Mouse (Mus musculus): ENCODE measurements around the gene Mef2c. TPM values are rescaled to one million over a fixed set of nuclear protein-coding genes. Genes with fewer than 3 reads are reported as not detected.
A peak's percentile ranks its signal among the peaks of the same experiment; 100 is the strongest.

The Mef2c gene
- total RNA-seq, 2 experiments from 2014 or later = 42.9 to 86.6 TPM

DNA sequence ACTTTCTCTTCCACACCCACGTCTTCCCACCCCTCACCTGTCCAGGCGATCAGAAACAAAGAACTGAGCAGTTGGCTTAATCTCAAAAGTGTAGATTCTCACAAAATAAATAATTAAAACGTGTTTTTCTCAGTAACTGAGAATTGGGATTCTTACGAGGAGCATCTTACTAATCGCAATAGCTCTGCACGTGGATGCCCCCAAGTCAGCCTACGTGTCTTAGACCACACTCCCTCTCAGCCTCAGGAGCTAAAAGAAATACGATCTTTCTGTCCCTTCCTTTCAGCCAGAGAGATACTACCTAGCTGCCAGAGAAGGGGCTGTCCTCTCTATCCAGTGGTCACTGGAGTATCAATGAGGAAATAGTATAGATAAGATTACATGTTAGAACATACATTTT is 106.3 kb downstream of the Mef2c start:
- no peak for DNase-seq

DNA sequence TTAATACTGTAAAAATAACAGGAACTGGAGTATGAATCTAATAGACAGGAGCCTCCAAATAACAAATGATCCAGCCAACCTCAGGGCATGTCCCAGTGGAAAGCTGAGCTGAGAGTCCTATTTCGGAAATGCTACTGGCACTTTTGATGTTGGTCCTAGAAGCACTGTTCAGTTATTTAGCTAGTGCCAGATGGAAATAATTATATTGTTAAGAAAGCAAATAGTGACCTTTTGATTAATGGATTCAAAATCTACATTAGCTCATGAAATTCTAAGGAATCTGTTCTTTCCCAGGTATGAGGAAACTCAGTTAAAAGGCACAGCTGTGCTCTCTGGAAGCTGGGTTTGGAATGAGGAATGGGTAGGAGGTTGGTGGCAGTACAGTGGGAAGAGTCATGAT is 108.4 kb downstream of the Mef2c start:
- no peak for DNase-seq

DNA sequence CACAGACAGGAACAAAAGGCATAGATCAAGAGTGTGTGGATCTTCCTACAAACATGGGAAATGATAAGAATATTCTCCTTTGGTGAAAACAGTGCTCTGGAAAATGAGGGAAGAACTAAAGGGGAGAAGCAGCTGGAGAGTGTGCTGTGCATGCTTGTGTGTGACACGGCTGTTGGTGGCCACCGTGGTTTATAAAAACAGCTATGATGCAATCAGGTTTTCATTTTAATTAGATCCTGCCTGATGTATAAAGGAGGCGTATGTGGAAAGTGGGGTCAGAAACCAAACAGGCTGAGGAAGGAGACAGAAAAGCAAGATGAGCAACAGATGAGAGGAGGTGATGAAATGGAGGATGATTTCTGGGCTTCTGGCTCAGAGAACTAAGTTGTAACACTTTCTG is 112.0 kb downstream of the Mef2c start:
- no peak for DNase-seq

DNA sequence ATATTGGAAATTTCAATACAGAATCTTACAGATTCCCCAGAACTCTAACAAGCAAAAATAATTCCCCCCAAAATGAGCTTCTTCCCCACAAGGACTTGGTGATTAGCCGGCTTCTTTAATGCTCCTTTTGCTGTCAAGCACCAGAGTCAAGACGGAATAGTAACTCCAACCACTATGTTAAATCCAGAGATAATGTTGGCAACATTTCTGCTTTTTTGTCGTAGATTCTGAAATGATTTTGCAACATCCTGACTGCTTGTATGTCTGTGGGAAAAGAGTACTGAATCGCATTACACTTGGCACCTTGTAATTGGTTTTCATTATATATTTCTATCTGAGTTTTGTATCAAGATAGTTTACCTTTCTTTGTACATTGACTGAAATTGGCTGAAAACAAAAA is 120.8 kb downstream of the Mef2c start:
- no peak for DNase-seq

DNA sequence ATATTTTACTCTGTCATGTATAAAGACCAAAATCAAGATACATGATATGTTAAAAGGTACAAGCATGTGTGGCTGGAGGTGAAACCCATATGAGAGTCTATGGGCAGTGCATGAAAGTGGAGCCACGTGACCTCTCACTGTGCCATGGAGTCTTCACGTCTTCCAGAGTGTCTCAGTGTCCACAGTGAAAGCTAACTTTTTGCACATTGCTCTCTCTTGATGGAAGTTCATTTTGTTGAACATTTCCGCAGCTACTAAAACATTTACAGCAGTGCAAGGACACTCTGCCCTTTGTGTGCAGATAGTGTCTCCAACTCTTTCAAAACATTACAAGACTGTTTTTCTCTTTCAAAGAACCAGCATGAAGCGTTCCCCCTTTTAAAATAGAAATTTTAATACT is 123.6 kb downstream of the Mef2c start:
- no peak for DNase-seq

DNA sequence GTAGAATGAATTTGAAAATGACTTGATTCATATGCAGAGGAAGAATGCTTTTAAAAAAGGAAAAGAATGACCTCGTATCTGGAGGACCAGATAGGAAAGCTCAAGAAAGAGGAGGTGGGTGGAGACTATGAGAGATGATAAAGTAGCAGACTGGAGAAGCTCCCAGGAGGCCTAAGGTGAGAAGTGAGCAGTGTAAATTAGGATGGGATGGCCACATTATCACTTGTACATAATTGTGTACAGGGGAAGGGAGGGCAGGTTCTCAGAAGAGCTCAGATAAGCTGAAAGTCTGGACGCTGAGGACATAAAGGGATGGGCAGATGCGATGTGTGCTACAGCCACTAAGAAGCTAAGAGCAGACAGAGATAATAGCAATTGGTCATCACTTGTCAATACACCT is 124.3 kb downstream of the Mef2c start:
- DNase-seq = no peak

DNA sequence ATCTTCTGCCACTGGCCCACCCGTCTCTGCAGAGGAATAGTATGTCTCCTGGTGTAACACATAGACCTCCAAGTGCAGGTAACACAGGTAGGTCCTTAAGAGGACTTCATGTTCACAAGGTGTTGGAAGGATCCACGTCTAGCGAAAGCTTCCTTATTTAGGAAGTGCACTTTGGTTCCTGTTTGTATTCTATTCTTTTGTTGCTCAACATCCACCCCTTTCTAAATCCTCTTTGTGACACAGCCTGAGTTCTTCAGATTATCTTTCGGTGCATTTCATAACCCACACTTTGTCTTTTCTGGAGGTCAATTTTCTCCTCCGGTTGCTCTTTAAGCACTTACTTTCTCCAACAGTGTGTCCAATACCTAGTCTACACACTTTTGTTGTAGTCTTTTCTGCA is 129.3 kb downstream of the Mef2c start:
- no peak for DNase-seq

DNA sequence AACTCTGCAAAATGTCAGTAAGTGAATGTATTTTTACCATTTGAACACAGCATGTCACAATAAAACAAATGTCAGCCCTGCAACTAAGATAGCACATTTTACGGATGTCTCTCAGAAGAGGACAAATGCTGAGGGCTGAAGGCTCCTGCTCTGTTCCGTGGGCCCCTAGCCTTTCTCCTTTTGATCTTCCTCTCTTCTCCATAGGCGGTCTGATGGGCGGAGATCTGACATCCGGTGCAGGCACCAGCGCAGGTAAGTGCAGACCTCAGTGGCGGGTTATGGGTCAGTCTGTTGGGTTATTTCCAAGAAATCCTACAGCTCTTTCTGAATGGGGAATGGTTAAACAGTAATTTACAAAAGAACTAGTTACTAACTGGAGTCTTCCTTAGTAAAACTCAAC is 131.4 kb downstream of the Mef2c start:
- no peak for DNase-seq

DNA sequence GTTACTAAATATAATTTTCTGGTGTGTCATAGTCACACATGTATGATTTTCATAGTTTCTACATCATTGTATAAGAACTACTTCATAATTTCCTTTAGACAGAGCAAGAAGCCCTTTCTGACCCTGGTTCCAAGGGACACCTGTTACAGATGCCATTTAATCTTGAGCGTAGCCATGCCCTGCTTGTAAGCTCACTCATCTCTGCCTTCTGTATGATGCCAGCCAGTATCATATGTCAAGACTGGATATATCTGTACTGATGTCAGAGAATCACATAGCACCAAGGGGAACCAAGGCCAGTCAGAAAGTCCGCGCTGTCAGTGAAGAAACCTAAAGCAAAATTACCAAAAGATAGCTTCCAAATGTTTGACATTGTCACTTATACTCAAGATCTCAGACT is 133.8 kb downstream of the Mef2c start:
- no peak for DNase-seq

DNA sequence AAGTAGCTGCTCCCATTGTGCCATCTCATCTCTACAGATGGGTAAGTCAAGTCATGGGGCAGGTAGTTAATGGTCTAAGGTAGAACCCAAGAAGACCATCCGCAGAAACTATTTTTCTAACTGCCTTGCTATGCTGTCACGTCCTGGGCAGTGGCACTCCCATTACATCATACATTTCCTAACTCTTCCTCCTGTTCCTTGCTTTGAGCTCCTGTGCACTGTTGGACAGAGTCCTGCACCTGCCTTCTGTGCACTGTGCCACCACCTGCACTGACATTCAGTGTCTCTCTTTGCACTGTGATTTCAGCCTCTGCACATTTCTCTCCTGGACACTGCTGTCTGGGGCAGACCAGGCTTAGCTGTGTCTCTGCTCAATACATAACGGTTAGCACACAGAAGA is 134.9 kb downstream of the Mef2c start:
- DNase-seq = no peak

DNA sequence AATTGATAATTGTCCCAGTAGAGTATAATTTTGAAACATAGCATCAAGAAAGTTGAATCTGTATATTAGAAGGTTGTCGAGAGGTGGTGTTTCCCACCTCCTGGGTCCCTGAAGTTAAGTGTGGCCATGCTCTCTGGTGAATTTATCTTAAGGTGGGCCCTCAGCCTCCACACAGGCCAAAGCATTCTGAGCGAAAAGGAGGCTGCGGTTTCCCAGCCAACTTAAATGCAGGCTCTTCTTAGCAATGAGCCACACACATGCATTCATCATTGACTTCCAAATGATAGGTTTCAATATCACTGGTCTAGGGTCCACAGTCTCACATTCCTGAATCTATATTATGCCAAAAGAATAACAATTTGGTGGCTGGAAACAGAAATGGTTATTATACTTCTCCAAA is 145.2 kb downstream of the Mef2c start:
- DNase-seq = no peak

DNA sequence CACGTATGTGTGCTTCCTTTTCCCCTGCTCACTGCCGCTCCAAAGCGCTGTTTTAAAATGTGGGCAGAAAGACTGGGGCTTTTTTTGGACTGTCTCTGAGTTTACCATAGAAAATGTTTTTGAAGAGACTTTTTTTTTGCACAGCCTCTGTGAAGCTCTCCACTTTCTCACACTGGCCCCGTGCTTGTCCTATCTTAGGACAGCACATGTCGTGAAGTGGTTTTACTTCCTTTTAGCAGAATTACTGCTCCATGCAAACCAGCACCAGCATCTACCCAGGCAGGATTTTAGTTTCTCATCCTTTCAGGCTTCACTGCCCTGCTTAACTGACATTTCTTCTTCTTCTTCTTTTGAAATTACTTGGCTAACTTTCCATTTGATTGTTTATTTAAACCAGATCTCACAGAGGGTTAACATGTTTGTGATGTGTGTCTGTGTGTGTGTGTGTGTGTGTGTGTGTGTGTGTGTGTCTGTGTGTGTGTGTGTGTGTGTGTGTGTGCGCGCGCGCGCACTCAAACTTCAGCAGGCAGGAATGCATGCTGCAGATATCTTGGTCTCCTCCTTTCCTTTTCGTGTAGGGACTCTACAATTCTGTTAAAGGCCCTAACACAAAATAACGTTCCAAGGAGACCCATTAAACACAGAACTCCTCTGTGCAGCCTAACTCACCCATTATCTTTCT is 146.1 kb downstream of the Mef2c start:
- no peak for DNase-seq

DNA sequence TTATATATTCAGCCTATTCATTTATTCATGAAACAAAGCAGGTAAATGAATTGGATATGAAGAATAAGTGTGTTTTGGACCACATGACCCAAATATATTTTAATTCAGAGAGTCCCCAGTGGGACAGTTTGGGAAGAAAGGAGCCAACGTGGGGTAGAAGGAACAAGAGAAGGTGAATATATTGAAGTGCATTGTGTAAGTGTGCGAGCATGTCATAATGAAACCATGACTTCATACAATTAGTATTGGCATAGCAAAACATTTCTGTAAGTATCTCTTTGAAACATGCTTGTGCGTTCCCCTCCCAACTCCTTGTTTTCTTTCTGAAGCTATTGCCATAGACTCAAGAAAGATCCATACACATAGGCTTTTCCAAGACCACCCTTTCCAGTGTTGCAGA is 147.0 kb downstream of the Mef2c start:
- no peak for DNase-seq

DNA sequence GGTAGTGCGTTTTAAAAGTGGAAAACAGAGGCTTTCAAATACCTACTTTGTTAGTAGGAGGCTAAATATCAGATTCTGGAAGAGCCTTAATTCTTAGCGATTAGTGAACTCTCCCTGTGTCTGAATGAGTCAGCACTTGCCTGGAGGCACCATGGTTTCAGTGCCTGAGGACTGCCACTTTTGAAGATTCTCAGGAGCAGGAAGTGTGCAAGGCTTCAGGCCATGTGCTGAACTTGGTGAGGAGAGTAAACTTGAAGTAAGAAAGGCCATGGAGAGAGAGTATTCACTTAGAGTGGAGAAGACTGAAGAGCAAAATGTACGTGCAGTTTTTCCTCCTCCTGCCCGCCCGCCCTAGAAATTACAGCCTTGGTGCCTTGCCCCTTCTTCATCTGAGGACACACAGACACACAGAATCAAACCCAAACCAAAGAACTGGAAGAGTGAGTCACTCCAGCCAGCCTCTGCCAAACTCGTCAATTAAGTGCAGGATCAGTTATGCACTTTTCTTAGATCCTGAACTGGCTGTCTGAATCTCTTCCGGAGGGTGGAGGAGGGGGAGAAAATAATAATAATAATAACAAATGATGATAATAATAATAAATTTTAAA is 148.2 kb downstream of the Mef2c start:
- no peak for DNase-seq

DNA sequence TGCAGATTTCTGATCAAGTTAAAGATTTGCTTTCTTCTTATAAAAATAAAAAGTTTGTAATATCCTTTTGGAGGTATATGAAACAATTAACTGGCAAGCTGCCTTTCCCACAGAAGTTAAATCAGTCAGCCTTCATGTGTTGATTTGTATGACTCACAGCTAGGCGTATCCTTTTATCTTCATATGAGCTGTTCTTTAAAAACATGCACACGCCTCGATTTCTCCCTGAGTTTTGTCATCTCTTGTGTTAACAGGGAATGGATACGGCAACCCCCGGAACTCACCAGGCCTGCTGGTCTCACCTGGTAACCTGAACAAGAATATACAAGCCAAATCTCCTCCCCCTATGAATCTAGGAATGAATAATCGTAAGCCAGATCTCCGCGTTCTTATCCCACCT is 148.7 kb downstream of the Mef2c start:
- DNase-seq = no peak

DNA sequence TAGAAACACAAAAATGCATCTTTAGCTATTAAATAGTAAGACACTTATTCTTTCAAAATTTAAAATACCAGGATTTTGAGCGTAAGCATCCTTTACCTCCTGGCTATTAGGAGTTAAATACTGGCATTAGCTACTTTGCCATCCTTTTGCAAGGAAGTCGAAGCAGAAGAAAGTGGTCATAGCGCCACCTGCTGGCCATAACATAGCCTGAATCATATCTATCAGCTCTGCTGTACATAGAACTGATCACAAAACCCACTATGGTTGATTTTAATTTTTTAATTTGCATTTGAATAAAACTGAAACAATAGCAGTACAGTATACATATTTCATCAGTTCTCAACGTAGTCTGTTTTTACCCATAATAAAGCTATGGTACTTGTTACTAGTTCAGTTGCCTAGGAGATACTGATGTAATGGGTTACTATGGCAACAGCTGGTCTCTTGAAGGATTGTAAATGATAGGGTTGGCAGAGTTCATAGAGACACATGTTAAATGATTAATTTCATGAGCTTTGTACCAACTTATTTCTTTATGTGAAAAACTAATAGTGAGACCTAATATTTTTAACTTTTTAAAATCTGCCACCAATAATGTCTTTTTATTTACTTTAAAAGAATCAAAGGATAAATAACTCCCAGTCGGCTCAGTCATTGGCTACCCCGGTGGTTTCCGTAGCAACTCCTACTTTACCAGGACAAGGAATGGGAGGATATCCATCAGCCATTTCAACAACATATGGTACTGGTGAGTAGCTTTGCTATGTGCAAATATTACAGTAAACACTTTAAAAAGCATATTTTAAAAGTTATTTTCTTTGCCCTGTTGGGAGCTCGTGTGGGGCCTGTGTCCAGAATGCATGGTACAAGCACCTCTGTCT is 151.3 kb downstream of the Mef2c start:
- peak; percentile 91 for DNase-seq

DNA sequence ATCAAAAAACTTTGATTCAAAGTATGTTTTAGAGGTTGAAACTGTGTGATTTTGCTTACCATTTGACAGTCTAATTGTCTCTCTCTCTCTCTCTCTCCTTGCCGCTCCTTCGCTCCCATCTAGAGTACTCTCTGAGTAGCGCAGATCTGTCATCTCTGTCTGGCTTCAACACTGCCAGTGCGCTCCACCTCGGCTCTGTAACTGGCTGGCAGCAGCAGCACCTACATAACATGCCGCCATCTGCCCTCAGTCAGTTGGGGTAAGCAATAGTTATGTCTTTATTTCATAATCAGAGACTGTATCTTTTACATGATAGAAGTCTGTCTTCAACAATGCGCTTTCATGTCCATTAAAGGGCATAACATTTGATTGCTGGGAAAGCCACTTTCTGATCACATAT is 152.3 kb downstream of the Mef2c start:
- DNase-seq = no peak

DNA sequence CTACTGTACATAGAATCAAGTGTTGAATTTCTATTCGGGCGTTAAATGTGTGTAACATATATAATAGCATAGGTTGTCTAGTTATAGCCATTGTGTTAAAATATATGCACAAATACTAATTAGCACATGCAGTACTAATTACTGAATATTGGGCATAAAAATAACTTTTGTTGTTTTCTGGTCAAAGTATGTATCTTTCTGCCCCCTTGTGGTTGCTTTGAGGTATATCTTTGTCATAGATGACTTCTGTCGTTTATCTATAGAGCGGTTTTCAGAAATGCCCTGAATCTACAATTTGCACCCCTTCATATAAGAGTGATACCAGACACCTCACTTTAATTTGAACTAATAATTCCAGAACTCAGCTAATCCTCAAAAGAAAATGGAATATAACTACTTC is 152.9 kb downstream of the Mef2c start:
- DNase-seq = no peak

DNA sequence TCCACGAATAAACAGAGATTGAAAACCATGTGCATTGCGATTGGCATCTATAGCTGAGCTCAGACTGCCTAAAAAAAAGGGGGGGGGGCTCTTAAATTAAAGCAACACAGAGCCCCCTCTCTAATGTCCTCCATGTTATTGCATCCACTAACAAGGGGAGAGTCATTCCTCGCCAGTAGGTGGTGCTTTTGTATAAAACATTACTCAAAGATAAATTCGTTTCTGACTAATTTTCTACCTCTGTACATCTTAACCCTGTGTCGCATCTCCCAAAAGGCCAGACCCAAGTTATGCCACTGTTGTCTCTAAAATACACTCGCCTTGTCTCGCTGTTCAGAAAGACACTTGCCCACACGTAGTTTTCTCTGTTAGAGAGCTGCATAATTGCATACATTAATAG is 156.9 kb downstream of the Mef2c start:
- DNase-seq = no peak

DNA sequence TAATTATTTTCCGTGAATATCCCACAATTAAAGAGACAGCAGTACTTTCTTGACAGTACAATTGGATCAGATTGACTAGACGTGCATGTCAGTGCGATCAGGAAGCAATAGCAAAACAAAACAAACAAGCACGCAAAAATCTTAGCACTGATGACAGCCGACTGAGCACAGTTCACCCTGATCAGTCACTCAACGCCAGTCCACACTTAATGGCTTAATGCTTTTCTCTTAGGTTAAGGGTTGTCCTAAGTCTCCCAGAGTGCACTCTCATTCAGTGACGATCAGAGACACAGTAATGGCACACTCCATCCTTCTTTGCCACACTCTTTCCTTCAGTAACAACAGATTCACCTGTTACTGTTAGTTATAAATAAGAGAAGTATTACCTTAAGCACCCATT is 157.3 kb downstream of the Mef2c start:
- DNase-seq = no peak

DNA sequence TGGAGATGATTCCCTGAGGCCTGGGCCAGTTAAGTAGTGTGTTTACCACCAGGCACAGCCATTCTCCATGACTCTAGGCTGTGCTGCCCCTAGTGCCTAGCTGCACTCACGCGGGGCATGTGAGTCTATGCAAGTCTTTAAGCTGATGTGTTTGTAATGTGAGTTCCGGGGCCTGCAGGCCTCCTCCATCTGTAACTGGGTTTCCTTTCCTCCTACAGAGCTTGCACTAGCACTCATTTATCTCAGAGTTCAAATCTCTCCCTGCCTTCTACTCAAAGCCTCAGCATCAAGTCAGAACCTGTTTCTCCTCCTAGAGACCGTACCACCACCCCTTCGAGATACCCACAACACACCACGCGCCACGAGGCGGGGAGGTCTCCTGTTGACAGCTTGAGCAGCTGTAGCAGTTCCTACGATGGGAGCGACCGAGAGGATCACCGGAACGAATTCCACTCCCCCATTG is 158.3 kb downstream of the Mef2c start:
- DNase-seq = no peak

DNA sequence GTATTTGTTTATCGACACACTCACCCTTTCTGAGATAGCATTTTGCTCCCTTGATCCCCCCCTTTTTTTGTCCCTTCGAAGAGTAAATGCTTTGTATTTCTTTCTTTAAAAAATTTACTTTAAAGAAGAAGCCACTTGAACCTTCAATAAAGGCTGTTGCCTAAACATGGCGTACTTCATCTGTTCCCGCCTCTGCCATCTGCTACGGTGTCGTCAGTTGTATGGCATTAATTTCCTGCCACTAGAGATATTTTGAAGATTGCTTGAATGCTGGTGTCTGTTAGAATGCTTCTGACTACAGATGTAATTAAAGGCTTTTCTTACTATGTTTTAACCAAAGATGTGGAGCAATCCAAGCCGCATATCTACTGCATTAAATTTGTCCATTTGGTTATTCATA is 162.3 kb downstream of the Mef2c start:
- DNase-seq = no peak

DNA sequence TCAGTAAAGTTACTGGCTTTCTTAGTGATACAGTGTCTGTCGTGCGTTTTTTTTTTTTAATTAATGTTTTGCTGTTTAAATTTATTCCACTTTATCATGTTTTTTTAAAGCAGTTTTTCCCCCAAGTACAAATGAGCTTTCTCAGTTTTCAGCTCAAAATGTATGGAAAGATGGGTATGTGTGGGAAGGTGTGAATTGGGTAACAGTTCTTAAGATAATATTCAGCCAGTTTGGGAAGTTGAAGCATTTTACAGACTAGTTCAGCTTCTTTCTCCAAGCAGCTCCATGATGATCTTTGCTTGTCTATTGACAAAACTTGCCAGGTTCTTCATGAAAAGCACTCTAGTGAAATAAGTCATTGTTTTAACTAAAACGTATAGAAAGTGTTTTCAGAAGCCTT is 163.2 kb downstream of the Mef2c start:
- no peak for DNase-seq

DNA sequence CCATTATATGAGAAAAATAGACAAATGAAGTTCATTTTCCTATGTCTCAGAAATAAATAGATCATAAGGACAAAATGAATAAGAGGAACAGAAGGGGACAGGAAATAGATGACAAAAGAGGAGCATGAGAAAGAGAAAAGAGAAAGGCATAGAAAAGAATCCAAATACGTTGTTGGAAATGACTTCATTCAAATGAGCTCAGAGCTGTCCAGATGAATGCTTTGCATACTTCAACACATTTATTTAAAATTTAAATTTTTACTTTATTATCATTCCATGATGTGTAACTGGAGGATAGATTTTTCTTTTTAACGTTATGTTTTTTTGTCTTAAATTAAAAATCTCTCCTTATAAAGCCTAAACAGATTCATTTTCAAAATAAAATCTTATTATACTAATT is 203.8 kb downstream of the Mef2c start:
- no peak for DNase-seq
